Mouse (Mus musculus) mouse trophoblast stem cell (cell line): ENCODE results near the gene Gm49387.

Experiments used
- in situ Hi-C, 2 experiments: fragments of 300-500 bp; cut with MseI, MboI; formaldehyde crosslinking; loops; 2 replicates in 1 of 2; 3 replicates in 1 of 2; pipeline ENCODE4 v1.15.1; 2025

The Gm49387 gene

DNA sequence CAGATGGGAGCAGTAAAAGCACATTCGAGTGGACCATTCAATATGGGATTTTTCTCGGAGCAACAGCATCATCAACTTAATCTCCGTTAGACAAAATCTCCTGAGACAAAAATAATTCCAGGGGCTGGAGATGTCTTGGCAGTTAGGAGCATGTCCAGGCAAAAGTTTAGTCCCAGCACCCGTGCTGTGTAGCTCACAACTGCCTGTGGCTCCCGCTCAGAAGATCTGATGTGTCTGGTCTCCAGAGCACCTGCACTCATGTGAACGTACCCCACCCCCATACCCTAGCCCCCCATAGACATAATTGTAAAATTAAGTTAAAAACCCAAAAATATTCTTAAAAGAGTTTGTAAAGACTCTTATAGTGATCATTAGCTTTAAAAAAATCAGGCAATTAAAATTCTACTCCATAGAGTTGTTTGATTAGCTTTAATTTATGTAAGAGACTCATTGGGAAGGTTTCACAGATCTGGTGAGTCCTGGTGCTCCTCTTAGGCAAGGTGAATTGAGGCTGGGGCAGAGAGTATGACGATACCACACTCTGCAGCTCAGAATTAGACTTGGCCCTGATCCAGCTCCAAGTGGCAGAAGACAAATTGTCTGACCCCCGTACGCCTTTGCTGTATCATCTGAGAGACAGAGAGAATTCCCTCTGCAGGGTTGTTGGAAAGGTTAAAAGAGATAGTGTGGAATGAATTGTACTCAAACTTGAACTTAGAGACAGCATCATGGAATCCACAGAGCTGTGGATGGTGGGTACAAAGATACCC is 62.5 kb downstream of the Gm49387 start:
- in situ Hi-C loops: no loop called here

DNA sequence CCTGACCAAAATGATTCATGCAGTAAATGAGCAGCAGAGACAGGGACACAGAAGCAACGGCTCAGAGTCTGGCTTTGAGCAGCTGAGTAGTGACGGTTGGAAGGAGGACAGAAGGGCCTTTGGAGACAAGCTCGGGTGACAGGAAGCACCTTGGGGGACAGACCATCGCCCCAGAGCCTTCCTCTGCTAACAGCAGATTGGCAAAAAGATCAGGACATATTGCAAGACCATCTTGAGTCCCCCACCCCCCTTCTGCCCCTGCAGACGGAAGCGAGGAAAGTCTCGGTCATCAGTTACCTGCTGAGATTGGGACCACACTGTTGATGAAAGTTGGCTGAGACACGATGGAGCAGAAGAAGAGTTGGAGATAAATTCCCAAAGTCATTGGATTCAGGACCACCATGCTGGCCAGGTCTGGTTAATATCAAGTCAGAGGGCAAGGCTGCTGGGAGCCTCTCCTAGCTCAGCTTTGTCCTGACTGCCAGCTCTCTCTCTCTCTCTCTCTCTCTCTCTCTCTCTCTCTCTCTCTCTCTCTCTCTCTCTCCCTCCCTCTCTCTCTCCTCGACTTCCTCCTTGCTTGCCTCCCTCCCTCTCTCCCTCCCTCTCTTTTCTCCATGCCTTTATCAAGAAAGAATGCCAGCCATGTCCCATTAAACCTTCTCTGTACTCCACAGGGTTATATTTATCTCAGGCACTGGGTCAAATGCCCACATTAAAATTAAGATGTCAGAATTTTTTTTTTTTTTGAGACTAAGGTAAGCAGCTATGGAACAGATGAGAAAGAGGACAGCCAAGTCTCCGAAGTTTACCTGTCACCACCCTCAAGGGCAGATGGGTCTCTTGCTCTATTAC is 63.6 kb downstream of the Gm49387 start:
- in situ Hi-C loops: no loop called here

DNA sequence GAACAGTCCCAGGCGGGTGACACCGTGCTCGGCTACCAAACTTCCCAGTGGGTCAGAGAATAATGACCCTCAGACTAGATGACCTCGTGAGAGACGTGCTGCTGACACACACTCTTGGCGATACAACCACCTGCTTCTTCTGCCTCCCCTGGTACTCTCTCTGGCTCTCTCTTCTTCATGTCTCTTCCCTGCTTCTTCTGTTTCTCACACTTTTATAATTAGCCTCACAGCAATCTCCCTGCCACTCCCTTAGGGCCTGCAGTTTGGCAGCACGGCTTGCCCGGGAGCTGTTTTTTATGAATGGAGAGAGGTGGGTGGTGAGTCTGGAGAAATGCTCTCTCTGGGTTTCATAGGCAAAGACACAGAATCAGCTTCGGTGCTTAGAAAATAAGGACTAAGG is 64.8 kb downstream of the Gm49387 start:
- in situ Hi-C loops: no loop called here

DNA sequence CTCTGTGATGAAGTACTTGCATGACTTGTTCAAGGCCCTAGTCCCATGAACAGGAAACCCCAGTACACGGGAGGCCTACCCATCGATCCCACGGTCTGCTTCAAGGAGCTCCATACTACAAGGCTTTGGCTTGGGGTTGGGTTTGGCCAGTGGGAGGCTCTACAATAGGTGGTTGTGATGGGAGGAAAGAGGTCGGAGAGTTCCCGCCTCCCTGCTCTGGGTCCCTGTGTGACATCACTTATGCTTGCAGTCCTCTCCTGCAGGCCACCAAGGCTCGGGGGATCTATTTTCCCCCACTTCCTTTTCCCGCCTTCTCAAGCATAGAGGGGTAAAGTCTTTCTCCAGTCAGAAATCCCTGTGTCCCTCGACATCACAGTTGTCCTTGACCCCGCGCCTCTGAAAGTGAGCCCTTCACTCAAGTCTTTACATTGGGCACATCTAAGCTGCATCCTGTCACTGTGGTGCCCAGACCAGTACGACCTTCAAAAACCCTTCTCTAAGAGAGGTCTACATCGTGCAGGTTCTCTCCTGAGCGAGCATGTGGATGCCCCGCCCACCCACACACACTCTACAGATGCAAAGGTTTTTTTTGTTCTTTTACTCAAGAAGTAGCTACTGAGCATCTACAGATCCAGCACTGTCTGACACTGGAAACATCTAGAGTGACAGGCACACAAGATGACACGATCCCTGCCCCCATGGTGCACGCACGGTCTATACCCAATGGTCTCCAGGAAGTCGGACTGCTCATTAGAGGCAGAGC is 65.6 kb downstream of the Gm49387 start:
- in situ Hi-C loops: no loop called here

DNA sequence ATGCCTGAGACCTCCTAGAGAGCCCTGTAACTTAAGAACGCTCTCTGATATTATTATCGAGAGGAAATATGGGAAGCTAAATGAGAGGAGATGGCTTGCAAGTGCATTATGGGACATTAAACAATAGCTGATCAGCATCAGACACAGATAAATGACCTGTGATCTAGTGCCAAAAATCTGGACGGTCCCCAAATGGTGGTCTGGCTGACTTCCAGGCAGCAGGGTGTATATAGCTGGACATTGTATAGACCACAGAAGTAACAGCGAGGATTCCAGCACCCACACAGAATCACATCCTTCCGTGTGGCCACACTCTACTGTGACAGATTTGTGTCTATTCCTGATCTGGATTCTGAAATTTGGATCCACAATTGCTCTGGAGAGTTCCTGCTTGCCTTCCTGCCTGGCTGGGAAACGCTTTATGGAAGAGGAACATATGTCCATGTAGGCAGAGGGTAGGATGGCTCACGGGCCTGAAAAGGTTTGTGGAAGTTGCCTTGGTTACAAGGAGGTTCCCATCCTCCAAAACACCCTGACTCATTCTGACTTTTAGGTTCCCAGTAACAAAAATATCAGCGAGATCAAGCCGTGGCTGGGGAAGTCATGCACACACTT is 68.0 kb downstream of the Gm49387 start:
- in situ Hi-C loops: no loop called here

DNA sequence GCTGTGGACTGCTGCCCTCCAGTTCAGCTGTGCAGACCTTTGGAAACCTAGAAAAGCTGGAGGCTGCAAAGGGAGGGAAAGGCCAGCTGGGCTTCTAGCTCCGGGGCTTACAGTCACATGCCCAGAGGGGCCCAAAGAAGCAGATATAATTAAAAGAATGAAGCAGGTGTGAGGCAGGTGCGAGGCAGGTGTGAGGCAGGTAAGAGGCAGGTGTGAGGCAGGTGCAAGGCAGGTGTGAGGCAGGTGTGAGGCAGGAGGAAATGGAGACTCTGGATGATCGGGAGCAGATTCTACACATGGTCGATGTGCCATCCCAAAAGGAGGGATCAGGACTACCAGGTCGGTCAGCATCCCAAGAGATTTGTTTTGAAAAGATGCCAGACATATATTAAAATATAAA is 69.3 kb downstream of the Gm49387 start:
- in situ Hi-C loops: no loop called here

DNA sequence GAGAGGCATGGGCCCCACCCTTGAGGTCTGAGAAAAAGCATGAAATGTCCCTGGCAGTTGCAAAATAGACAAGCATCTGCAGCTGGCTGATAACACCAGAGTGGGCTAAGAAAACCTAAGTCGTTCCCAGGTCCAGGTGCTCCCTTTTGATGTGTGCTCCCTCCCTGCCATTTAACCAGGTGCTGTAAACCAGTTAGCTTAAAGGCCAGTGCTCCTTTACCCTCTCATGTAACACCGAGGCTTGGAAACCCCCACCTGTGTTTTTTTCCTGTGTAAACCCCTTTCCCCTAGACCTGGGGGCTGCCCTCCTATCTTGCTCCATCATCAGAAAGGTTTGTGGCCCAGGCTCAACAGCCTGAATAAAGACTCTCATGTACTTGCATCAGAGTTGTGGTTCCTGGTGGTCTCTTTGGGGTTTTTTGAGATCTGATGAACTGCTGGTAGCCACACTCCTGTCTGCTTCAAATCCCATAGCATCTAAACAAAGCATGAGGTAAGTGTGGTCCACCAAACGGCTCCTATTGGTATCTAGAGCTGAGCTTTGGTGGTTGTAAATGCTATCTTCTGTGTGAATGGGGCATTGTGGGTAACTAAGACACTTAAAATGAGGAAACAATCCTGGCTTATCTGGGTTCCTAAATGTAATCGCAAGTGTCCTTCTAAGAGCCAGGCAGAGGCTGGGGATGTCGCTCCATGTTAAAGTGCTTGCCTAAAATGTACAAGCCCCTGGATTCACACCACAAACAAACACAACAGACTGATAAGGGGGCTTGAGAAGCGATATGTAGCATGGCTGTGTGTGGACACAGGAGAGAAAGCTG is 70.3 kb downstream of the Gm49387 start:
- in situ Hi-C loops: no loop called here

DNA sequence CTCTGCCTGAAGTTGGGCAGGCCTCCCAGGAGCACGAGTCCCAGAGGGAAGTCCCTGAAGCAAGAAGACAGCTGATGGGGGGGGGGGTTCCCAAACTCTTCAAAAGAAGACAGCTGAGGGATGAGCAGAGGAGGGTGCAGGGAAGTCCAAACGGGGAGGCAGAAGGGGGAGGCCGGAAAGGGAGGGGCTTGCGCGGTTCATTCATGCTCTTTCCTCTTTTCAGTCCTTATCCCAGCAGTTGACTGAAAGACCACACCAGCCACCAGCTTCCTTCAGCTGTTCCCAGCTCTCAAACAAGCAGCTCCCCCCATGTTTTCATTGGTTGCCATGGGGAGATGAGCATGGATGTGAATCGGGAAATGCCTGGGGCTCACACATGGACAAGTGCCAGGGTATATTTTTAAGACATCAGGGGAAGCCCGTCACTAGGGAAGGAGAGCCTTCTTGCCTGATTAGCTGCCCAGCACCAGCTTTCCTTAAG is 71.5 kb downstream of the Gm49387 start:
- in situ Hi-C loops: no loop called here

DNA sequence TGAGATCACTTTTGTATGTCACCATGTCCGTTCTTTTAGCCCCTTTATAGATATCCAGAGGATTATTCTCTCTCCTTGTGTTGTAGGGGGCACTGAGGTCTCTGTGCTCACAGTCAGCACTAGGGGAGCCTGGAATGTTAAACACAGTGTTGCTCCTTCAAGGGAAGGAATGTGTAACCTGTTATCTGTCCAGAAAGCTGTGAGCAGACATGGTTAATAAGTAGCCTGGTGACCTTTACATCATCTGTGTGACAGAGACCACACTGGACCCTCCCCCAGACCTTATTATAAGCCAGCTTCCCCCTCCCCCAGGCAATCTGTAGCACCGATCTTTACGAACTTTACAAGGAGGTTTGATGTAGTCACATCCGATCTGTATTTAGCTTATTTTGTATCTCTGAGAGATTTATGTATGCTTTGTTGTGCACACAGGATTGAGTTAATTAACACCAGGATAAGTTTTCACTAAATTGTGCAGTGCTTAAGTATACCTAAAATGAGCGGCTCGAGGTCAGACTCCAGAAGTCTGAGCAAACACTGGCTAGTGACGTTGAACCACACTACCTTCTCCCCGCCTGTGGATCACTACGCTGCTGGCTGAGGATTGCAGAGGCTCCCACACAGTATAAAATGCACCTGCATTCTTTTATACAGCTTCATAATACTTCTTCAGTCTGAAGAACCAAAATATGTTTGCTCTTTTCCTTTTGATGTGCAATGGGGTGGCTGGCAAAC is 75.0 kb downstream of the Gm49387 start:
- in situ Hi-C loops: no loop called here

DNA sequence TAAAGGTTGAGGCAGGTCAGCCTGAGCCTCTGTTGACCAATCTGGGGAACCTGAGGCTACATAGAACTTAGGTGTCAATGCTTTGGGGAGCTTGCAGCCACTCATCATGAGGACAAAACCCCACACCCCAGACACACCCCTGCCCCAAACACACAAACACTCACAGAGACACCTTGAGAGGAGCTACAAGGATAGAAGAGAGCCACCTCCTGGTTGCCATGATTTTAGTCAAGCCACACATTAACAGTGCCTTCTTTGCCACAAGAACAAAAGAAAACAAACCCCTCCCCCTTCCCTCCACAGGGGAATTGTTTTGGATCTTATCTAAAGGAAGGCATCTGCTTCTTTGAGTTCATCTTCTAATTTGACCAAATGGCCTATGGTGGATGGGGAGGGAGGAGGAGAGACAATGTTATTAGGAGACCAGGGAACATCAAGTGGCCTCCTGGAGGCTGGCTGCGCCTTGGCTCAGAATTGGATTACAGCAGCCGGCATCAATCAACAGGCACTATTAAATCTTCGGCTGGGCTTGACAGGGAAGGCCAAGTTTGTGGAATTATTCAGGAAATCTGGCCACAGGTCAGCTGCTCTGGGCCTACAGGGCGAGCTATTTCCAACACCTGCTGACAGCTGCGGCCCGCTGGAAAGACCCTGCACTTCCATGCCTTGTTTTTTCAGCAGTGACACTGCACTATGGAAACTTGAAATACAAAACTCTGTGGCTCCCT is 76.1 kb downstream of the Gm49387 start:
- in situ Hi-C loops: no loop called here

DNA sequence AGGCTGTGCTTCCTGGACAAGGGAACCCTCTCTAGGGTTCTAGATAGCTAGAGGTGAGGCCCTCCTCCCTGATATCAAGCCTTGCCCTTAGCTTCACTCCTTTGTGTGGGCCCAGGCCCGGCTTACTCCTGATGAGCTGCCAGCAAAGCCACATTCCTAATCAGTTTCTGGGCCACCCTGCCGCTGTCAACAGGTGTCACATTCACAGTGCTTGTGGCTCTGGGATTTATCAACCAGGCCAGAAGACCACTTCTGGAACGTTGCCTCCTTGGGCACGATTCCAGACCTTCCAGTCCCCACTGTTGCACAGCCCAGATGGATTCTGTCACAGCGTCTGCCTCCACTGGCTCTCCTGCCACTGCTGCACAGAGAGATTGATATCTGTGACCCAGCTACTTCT is 79.8 kb downstream of the Gm49387 start:
- in situ Hi-C loops: no loop called here

DNA sequence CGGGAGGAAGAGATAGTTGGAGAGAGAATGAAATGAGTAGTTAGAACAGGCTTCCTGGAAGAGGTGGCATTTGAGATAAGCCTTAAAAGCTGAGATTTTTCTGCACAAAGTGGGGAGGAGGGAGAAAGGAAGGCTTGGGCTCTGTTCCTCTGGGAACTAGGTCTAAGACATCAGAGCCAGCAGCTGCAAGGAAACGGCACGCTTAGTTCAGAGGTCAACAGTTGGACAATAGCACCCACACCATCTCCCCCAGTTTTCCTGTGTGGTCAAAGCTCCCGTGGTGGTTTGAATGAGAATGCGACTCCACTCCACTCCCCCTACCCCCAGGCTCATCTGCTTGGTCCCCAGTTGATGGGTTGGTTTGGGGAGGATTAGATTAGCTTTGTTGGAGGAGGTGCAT is 81.5 kb downstream of the Gm49387 start:
- in situ Hi-C loops: no loop called here

DNA sequence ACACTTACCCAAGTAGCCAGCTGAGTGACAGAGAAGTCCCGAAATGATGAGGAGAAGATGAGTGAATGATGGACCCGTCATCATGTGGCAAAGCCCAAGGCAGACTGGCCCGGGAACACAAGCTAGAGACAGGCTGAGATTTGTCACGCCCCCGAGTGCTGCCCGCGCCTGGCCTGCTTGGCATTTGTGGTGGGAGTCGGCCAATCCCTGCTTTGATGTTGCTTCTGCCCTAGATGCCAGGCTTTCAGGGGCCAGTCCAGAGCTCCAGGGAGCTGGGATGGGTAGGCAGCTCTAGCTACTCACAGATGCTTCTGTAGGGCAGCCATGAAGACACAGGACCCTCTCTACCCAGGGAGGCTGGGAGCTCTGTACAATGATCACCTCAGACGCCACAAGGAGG is 82.9 kb downstream of the Gm49387 start:
- in situ Hi-C loops: no loop called here

DNA sequence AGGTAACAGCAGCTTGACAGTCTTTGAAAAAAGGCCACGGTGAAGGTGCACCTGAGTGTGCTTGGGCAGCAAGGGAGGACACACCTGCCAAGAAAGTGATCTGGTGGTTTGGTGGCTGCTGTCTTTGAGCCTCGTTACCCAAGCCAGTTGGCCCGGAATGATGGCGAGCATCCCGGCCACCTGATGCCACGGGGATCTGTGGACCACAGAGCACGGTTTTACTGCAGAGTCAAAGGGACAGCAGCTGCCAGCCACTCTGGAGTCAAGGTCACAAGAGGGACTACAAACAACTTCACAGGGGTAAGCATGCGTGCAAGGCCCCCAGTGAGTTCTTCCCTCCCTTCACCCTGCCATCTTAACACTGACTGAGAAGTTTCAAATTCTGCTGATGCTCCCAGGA is 83.4 kb downstream of the Gm49387 start:
- in situ Hi-C loops: no loop called here

DNA sequence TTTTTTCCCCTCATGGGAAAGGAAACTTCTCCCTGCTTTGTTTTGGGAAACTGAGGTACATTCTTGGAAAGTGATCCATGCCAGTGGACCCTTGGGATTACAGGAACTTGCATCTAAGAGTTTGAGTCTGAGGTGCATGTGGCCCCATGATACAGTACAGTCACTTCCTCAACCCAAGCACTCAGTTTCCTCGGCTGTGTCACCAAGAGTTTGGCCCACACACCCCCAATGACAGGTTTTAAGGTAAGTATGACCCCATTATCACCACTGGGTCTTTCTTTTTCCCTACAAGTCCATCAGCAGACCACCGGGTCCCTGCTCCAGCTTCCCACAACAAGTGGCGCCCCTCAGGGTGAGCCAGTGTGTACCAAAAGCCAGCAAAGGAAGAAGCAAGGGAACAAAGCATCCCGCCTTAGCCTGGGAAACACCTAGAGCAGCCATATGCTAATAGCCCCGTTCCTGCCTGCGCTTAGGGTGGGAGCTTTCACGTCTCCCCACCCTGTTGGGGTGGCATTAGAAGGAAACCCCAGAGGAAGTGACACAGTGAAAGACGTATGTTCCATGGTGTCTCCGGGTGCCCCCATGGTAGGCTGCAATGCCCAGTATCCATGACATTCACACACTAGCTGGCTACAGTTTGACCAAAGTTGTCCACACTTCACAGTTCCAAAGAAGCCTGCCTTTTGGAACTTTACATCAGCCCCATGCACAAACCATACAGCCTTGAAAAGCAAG is 84.0 kb downstream of the Gm49387 start:
- in situ Hi-C loops: no loop called here

DNA sequence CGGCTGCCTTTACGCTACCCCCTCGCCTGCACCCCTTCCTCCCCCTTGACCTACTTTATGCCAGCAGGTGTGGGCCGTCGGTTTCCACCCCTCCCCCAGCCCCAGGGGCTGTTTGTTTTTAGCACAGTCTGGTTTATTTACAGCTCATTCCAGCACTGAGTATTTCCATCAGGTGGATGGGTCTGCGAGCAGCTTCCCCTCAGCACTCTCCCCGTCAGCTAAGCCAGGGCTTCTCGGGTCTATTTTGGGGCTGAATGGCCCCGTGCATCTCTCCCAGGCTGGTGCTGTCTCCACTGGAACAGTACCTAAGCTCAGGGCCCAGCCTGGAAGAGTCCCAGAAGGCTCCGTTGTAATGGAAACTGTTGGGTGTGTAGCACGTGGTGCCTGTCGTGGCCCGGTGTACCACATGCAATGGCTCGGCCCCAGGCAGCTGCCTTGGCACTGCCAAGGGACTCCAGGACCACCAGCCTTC is 84.7 kb downstream of the Gm49387 start:
- in situ Hi-C loops: no loop called here

DNA sequence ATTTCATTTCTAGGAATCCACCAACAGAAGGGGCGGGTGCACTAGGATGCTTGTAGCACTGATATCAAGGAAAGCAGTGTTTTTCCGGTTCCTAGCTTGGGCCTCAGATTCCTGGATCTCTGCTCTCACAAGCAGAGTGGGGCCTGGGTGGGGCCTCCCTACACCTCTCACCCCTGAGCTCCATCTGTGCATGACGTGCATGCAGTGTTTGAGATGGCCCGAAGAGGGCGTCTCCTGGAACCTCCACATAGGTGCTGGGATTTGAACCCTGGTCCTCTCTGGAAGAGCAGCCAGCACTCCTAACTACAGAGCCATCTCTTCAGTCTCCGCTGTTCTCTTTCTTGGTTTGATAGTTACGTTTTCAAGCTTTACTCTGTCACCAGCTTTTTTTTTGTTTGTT is 85.7 kb downstream of the Gm49387 start:
- in situ Hi-C loops: no loop called here

DNA sequence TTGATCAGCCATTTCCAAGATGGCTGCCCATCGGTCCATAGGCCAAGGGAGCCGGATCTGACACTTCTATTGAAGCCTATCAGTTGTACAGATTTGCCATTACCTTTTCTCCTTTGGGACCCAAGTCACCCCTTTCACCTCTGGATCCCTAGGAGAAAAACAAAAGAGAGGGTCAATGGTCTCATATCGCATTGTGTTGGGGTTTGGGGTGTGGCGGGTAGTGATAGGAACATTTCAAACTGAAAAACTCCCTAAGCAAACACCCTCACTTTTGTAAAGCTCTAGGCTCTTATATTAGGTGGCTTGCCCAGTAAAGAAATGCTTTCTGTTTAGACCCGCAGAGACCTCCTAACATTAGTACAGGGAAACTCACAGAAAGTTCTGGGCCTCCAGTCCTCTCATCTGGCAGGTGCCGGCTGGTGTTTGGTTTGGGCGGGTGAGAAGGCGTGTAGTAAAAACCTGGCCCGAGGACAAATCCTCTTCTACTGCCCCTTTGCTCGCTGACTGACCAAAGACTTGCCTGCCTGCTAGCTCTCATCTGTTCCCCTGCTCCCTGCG is 96.7 kb downstream of the Gm49387 start:
- in situ Hi-C loops: no loop called here
